Mouse (Mus musculus) myocyte (in vitro differentiated cells): ENCODE measurements around the gene Elmsan1.

ENCODE experiments used
- E2F4 ChIP-seq: IDR thresholded peaks from one replicate; pipeline ENCODE4 v1.6.1; 2011; ENCODE audit warnings: mild to moderate bottlenecking, control low read depth, moderate library complexity; ENCODE audit not compliant: insufficient read depth
- MYOD1 ChIP-seq, 3 experiments: IDR thresholded peaks; one replicate each; pipeline ENCODE4 v1.6.1; 2011; ENCODE audit warnings: control low read depth in 2 of 3, low read depth in 2 of 3, mild to moderate bottlenecking in 2 of 3, moderate library complexity in 1 of 3; ENCODE audit not compliant: insufficient read length in 2 of 3, control insufficient read depth in 1 of 3

- TF ChIP-seq MYOD1 (IDR thresholded peaks at IDR 0.05; ENCODE audit: control insufficient read depth in 1 of 3, insufficient read length in 2 of 3, low read depth in 2 of 3) (no peak), E2F4 (no peak)
These were observed 43.0 kb downstream of the Elmsan1 start for GRCm38 (mm10) chr12:84175659-84176061.
